Mouse (Mus musculus) testis, adult 2 months (tissue): ENCODE data around the gene Snx29. TPM values are rescaled to one million over a fixed set of nuclear protein-coding genes. Genes with fewer than 3 reads are reported as not detected.

Experiments used
- H3K27ac ChIP-seq: fragments of 200-500 bp; 2 replicates; pipeline ENCODE4 v1.5.1; 2012; ENCODE audit warnings: low read depth, low read length; ENCODE audit not compliant: control insufficient read depth, insufficient read depth
- H3K27me3 ChIP-seq: fragments of 200-500 bp; 2 replicates; pipeline ENCODE4 v1.6.1; 2012; ENCODE audit warnings: mild to moderate bottlenecking, low read length, moderate library complexity; ENCODE audit not compliant: control insufficient read depth, insufficient read depth
- H3K36me3 ChIP-seq: fragments of 200-500 bp; 2 replicates; pipeline ENCODE4 v1.6.1; 2012; ENCODE audit warnings: mild to moderate bottlenecking, low read length; ENCODE audit not compliant: control insufficient read depth, insufficient read depth
- H3K4me1 ChIP-seq: fragments of 200-500 bp; 2 replicates; pipeline ENCODE4 v1.6.1; 2012; ENCODE audit warnings: low read length; ENCODE audit not compliant: control insufficient read depth, insufficient read depth
- H3K4me3 ChIP-seq: fragments of 200-500 bp; 2 replicates; pipeline ENCODE4 v1.5.1; 2012; ENCODE audit warnings: low read depth, mild to moderate bottlenecking, low read length, moderate library complexity, mixed read lengths; ENCODE audit not compliant: control insufficient read depth
- CTCF ChIP-seq: fragments of 200-500 bp; IDR thresholded peaks from 2 replicates; pipeline ENCODE4 v1.5.1; 2012; ENCODE audit warnings: low read depth, mild to moderate bottlenecking, inconsistent platforms, low read length, moderate library complexity; ENCODE audit not compliant: control insufficient read depth, insufficient read depth, insufficient replicate concordance
- POLR2A ChIP-seq: fragments of 200-500 bp; IDR thresholded peaks from 2 replicates; pipeline ENCODE4 v1.6.1; 2012; ENCODE audit warnings: low read depth, mild to moderate bottlenecking, inconsistent platforms, low read length, moderate library complexity; ENCODE audit not compliant: control insufficient read depth
- polyA plus RNA-seq: library from polyadenylated mRNA; depleted of rRNA; stranded (reverse); fragments of >200 nt; gene quantifications from 2 replicates; pipeline ENCODE4 v1.2.3, GENCODE M21; 2012

Gene Snx29
- polyA plus RNA-seq, 1 experiment = 6.1 TPM

DNA sequence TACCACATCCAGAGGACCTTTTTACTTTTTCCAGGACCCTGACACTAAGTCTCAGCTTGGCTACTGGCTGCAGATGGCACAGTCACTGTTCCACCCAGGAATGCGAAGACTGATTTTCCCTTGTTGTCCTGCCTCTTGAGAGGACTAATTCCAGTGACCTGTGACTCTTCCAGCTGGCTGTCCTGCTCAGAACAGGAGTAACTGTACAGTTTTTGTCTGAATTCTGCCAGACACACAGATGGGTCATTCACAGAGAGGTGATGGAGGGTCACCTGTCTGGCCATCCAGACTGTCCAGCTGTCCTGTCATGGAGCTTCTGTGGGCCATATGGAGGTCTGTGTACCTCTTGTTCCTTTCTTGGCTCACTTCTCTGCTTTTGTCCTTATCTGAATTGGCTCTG, 153.6 kb downstream of the Snx29 start:
- H3K4me1 ChIP-seq = no peaks in the 10 kb centered on the region
- H3K4me3 ChIP-seq = no peak overlapping the region
- TF ChIP-seq POLR2A (no peak), CTCF (no peak)
- no peaks in the 10 kb centered on the region for H3K27me3 ChIP-seq
- H3K36me3 ChIP-seq = no peaks in the 10 kb centered on the region
- no peak overlapping the region for H3K27ac ChIP-seq

DNA sequence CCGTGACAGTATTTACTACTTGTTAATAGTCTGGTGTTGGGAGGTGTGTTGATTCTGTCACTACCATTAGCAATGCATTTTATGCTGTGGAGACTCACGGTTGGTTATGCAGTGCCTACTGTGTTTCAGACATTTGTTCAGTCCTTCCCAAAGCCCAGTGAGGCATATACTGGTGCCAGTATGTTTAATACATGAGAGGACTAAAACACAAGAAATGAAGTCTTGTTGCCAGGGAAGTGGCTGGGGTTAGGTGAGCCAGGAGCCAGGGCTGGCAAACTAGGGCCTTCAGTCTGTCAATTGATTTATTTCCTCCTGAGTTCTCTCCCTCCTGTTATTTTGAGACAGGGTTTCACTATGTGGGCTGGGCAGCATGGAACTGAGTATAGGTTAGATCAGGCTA, 154.3 kb downstream of the Snx29 start:
- no peak overlapping the region for H3K27ac ChIP-seq
- no peak overlapping the region for H3K4me3 ChIP-seq
- H3K36me3 ChIP-seq = no peaks in the 10 kb centered on the region
- TF ChIP-seq CTCF = no peak
- TF ChIP-seq POLR2A = no peak
- no peaks in the 10 kb centered on the region; the same call in 1 of the 2 replicates for H3K4me1 ChIP-seq
- no peaks in the 10 kb centered on the region for H3K27me3 ChIP-seq

DNA sequence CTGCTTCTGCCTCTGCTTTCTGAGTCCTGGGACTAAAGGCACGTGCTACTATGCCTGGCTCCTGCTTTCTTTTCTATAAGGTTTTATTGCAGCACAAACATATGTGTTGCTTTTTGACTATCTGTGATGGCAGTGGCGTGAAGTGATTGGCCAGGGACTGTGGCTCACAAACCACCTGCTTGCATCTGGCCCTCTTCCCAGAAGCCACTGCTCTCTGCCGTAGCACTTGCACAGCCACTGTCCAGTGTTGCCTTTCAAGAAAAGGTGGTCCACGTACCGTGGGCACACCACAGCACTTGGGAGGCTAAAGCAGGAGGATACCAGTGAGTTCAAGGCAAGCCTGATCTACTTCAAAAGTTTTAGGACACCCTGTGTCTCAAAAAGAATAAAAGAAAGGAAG, 154.9 kb downstream of the Snx29 start:
- Histone ChIP-seq H3K36me3 (no peaks in the 10 kb centered on the region), H3K27ac (no peak overlapping the region), H3K4me3 (no peak overlapping the region), H3K27me3 (no peaks in the 10 kb centered on the region), H3K4me1 (no peaks in the 10 kb centered on the region; the same call in 1 of the 2 replicates)
- TF ChIP-seq POLR2A = no peak

DNA sequence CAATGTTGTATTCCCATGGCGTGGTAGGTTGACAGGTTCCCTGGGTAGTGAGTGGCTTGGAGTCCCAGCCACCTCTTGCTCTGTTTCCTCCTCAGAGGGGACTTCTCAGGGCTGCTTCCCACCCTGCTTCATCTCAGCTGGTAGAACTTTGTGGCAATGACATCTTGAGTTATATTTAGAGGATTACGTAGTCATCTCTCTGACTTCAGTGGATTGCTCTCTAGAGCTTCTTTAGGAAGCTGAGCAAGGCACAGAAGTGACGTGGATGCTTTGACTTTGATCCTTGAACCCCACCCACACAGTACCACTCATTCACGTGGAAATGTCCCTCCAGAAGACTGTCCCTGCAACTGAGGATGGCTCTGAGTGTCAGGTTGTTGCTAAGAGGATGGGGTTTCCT, 156.9 kb downstream of the Snx29 start:
- TF ChIP-seq CTCF (no peak), POLR2A (no peak)

DNA sequence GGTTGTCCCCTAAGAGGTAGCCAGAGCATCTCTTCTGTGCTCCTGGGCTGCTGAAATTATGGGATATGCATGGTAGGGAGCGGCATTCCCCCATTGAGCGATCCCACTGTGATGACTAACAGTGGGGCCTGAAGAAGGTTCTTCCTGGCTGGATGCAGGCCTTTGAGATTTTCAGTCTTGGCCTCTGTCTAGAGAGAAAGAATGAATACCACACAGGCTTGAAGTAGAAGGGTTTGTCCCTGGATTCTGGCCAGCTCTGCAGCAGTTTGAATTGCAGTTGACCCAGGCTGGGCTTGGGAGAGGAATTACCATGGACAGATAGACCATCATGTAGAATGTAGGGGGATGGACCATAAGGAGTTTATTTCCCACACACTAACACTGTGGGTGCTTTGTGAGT, 159.5 kb downstream of the Snx29 start:
- Histone ChIP-seq H3K4me1 (no peaks in the 10 kb centered on the region; the same call in 1 of the 2 replicates), H3K27ac (no peak overlapping the region), H3K27me3 (no peaks in the 10 kb centered on the region), H3K36me3 (no peaks in the 10 kb centered on the region), H3K4me3 (no peak overlapping the region)
- TF ChIP-seq CTCF = no peak

More for the DNA sequence above, 156.9 kb downstream of the Snx29 start:
- no peak overlapping the region for H3K27ac ChIP-seq
- no peaks in the 10 kb centered on the region for H3K36me3 ChIP-seq
- H3K27me3 ChIP-seq = no peaks in the 10 kb centered on the region
- no peak overlapping the region for H3K4me3 ChIP-seq
- no peaks in the 10 kb centered on the region; the same call in 1 of the 2 replicates for H3K4me1 ChIP-seq

DNA sequence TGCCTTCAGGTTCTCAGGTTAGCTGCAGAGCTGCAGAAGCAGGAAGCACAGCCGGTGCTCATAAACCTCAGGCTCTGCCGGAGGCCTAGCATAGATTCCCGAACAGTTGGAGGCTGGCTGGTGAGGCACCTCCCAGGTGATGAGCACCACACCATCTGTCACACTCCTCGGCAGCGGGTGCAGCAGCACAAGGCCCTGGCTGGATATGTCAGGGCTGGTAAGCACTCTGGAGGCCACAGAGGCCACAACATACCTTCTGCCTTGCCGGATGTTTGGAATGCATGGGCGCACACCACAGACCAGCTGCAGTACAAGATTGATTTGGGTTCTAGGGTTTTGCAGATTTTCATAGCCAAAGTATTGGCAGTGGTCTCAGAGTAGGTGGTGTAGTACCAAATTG, 172.2 kb downstream of the Snx29 start:
- TF ChIP-seq CTCF = no peak
- no peak for TF ChIP-seq POLR2A
- Histone ChIP-seq H3K27me3 (no peaks in the 10 kb centered on the region), H3K36me3 (no peaks in the 10 kb centered on the region), H3K27ac (no peak overlapping the region), H3K4me1 (no peaks in the 10 kb centered on the region), H3K4me3 (no peak overlapping the region)

DNA sequence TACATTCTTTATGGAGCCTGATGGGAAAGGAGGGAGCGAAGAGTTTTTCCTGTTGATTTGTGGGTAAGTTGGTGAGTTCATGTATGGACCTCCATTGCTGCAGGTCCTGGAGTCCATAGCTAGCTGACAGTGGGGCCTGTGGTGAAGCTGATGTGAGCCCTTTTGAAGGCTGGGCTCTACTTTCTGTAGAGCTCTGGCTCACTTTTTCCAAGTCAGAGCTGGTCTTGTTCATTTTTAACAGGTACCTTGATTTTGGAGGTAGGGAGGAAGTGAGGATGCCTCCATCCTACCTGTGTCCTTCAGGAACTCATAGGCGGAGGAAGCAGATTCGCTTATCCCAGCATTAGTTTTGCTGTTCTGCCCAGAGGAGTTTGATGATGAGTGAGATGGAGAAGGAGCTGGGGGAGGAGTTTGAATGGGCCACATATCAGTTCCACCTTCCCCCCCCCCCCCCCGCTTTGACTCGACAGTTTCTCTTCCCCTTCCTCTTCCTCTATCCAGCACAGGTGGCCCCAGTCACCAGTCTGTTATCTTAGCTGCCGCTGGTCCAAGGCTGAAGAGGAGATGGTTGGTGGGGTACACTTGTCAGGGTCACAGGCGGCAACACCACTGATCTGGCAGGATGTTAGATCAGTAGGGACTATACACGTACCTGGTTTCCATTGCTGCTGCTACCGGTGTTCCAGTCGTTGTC, 173.4 kb downstream of the Snx29 start:
- H3K27me3 ChIP-seq = no peaks in the 10 kb centered on the region
- TF ChIP-seq CTCF = no peak
- no peak for TF ChIP-seq POLR2A
- H3K27ac ChIP-seq = no peak overlapping the region
- H3K4me1 ChIP-seq = no peaks in the 10 kb centered on the region
- H3K4me3 ChIP-seq = no peak overlapping the region
- no peaks in the 10 kb centered on the region for H3K36me3 ChIP-seq

DNA sequence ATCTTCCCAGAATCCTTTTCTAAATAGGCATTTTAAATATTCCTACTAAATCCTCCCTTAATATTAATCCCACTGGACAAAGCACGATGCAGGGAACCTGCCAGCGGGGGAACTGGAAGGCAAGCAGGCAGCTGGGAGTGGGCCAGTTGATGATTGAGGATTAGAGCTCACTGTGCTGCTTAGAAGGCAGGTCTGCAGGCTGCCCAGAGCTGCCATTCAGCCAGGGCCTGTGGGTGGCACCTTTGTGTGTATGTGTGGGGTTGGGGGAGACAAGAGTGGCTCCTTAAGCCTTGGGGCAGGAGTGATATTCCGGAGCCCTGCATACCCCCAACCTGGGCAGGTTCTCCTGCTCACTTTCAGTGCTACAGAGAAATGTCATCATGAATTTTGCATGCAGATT, 174.0 kb downstream of the Snx29 start:
- Histone ChIP-seq H3K36me3 (no peaks in the 10 kb centered on the region), H3K4me1 (no peaks in the 10 kb centered on the region), H3K4me3 (no peak overlapping the region), H3K27ac (no peak overlapping the region), H3K27me3 (no peaks in the 10 kb centered on the region)
- TF ChIP-seq POLR2A (no peak), CTCF (no peak)
